10 mouse cellular contexts compared by ENCODE assay signal in genomic region chr17:46874133-46874532, GRCm38 (mm10). TPM values are rescaled to one million over a fixed set of nuclear protein-coding genes. Genes with fewer than 3 reads are reported as not detected.
DNase-seq lines count a peak whose midpoint lies in the region; ATAC-seq and TF ChIP-seq lines count a peak whose summit lies in the region.
"Had no signal": no experiment of that assay in that cellular context is flagged by ENCODE, and none has a peak within 500 bp of the region (broad histone marks: within the 10 kb centered on the region; RNA-seq: fewer than 3 reads in every experiment).

No protein-coding gene starts in this region.

- H3K4me2 ChIP-seq in heart, embryonic 12.5 days: peak overlapping the region; percentile 47
- H3K4me2 ChIP-seq in hindbrain, postnatal 0 days (ENCODE audit: low read depth, low read length): no peak overlapping the region

- peaks cover 29% of the 10 kb centered on the region for H3K4me1 ChIP-seq in heart, embryonic 12.5 days (replicated peaks)
- H3K4me1 ChIP-seq in hindbrain, postnatal 0 days (ENCODE audit: insufficient read depth, low read length): no peaks in the 10 kb centered on the region

- TF ChIP-seq CTCF in layer of hippocampus, adult 2 months (conservative IDR thresholded peaks at IDR 0.05): no peak
- no peak for TF ChIP-seq CTCF in Patski (IDR thresholded peaks at IDR 0.05)
- no peak for TF ChIP-seq CTCF in hindbrain, postnatal 0 days (IDR thresholded peaks at IDR 0.05; ENCODE audit: low read depth)

- H3K27ac ChIP-seq in layer of hippocampus, adult 2 months: peak overlapping the region; percentile 3; the same call in 1 of the 2 replicates
- peak overlapping the region; percentile 64 for H3K27ac ChIP-seq in heart, embryonic 12.5 days (ENCODE audit: poor library complexity, severe bottlenecking)
- H3K27ac ChIP-seq in hindbrain, postnatal 0 days: no peak overlapping the region

- no peaks in the 10 kb centered on the region for H3K27me3 ChIP-seq in Patski
- no peaks in the 10 kb centered on the region for H3K27me3 ChIP-seq in heart, embryonic 12.5 days (replicated peaks)
- no peaks in the 10 kb centered on the region for H3K27me3 ChIP-seq in hindbrain, postnatal 0 days (ENCODE audit: insufficient read depth, low read length)

- peak; percentile 77 for ATAC-seq in Patski
- peak; percentile 74 for ATAC-seq in heart, embryonic 12.5 days (ENCODE audit: insufficient number of reproducible peaks, low FRiP score)
- no peak for ATAC-seq in hindbrain, postnatal 0 days

- no peaks in the 10 kb centered on the region; the same call in 1 of the 2 replicates for H3K9me3 ChIP-seq in heart, embryonic 12.5 days (replicated peaks)
- H3K9me3 ChIP-seq in hindbrain, postnatal 0 days (ENCODE audit: low read length): no peaks in the 10 kb centered on the region
- H3K9me3 ChIP-seq: G1E had no signal

- WGBS in heart, embryonic 12.5 days: 5% methylated on average over 10 of the region's 10 CpGs
- 48% methylated on average over 10 of the region's 10 CpGs for WGBS in hindbrain, postnatal 0 days

- POLR2A ChIA-PET in Patski (lab: Charles Lee): no interaction called here

- CTCF ChIA-PET in Patski (lab: Charles Lee): no interaction called here

- H3K9ac ChIP-seq in heart, embryonic 12.5 days: no peak overlapping the region
- H3K9ac ChIP-seq in hindbrain, postnatal 0 days (replicated peaks; ENCODE audit: low read length): no peak overlapping the region

- in situ Hi-C loops in Patski (cut with MboI; ENCODE audit: low pct_unique_long_range_greater_than_20kb): no loop called here

- DNase-seq in layer of hippocampus, adult 2 months (ENCODE audit: low spot score in 2 of 2): peak in 1 of 2 experiments; percentile 58
- no peak for DNase-seq in layer of hippocampus, postnatal 10 days (ENCODE audit: low spot score in 2 of 2)
- DNase-seq in Patski (ENCODE audit: low read depth, low spot score): peak; percentile 65
- peak; percentile 60 to 72 for DNase-seq in kidney, postnatal 36 days
- DNase-seq in cerebellum, postnatal 25 days: no peak
- DNase-seq in hindbrain, postnatal 0 days (ENCODE audit: low spot score): no peak
- DNase-seq in thymus, postnatal 0 days (ENCODE audit: low spot score): no peak

- H3K4me3 ChIP-seq in layer of hippocampus, adult 2 months: no peak overlapping the region
- no peak overlapping the region for H3K4me3 ChIP-seq in heart, embryonic 12.5 days
- no peak overlapping the region for H3K4me3 ChIP-seq in hindbrain, postnatal 0 days (ENCODE audit: low read length)

- no peaks in the 10 kb centered on the region for H3K36me3 ChIP-seq in heart, embryonic 12.5 days
- no peaks in the 10 kb centered on the region for H3K36me3 ChIP-seq in hindbrain, postnatal 0 days (ENCODE audit: insufficient read depth, low read length)

RNA-seq across cellular contexts. Expression of gene Bicral, which starts 15.9 kb away (rescaled TPM):
- 10 to 100 TPM; 56.1 to 61.3 TPM for total RNA-seq in layer of hippocampus, adult 2 months (2021)
- 10 to 100 TPM; 29.7 to 32.8 TPM for total RNA-seq in layer of hippocampus, postnatal 10 days (2021)
- polyA plus RNA-seq in Patski (2021): 16.4 TPM
- 4.0 and 5.7 TPM in 2 replicates for polyA plus RNA-seq in heart, embryonic 12.5 days (2016; fragmentation: Nextera tagmentation; extraction: Ambion mirVana)
- total RNA-seq in hindbrain, postnatal 0 days (2014; rRNA removed): 22.9 and 23.1 TPM in 2 replicates
- polyA plus RNA-seq in hindbrain, postnatal 0 days (2015; fragmentation: Nextera tagmentation; extraction: Ambion mirVana): 5.1 and 5.2 TPM in 2 replicates
- 4.5 and 5.6 TPM in 2 replicates for polyA plus RNA-seq in thymus, postnatal 0 days (2015; fragmentation: Nextera tagmentation; extraction: Ambion mirVana)

RNA-seq across cellular contexts. Expression of gene Tbcc, which starts 16.4 kb away (rescaled TPM):
- 10 to 100 TPM; 27.3 to 36.3 TPM for total RNA-seq in layer of hippocampus, adult 2 months (2021)
- 10 to 100 TPM; 39.0 to 47.5 TPM for total RNA-seq in layer of hippocampus, postnatal 10 days (2021)
- 36.4 TPM for polyA plus RNA-seq in Patski (2021)
- 52.4 and 55.1 TPM in 2 replicates for polyA plus RNA-seq in heart, embryonic 12.5 days (2016; fragmentation: Nextera tagmentation; extraction: Ambion mirVana)
- total RNA-seq in hindbrain, postnatal 0 days (2014; rRNA removed): 41.8 and 61.5 TPM in 2 replicates
- polyA plus RNA-seq in hindbrain, postnatal 0 days (2015; fragmentation: Nextera tagmentation; extraction: Ambion mirVana): 50.7 and 54.5 TPM in 2 replicates
- polyA plus RNA-seq in thymus, postnatal 0 days (2015; fragmentation: Nextera tagmentation; extraction: Ambion mirVana): 54.1 and 60.3 TPM in 2 replicates

RNA-seq across cellular contexts. Expression of gene Prph2, which starts 36.1 kb away (rescaled TPM):
- total RNA-seq in layer of hippocampus, adult 2 months (2021): not detected
- under 1 TPM in 1 of 2 experiments, not detected in 1; 0.14 TPM for total RNA-seq in layer of hippocampus, postnatal 10 days (2021)
- polyA plus RNA-seq in Patski (2021): not detected
- not detected in 2 replicates for polyA plus RNA-seq in heart, embryonic 12.5 days (2016; fragmentation: Nextera tagmentation; extraction: Ambion mirVana)
- not detected in 2 replicates for total RNA-seq in hindbrain, postnatal 0 days (2014; rRNA removed)
- 0.05 TPM in 1 of 2 replicates, not detected in the other for polyA plus RNA-seq in hindbrain, postnatal 0 days (2015; fragmentation: Nextera tagmentation; extraction: Ambion mirVana)
- not detected in 2 replicates for polyA plus RNA-seq in thymus, postnatal 0 days (2015; fragmentation: Nextera tagmentation; extraction: Ambion mirVana)
- polyA plus RNA-seq: G1E; gonadal fat pad, adult 2 months had no signal

Comparison
In these comparisons a context has a peak if more than half of its experiments do, and no peak if none do; other contexts are left out.
1. DNase-seq: peak in Patski (single experiment) and kidney, postnatal 36 days (2 of 2); none in layer of hippocampus, postnatal 10 days (0 of 2), cerebellum, postnatal 25 days (0 of 2), hindbrain, postnatal 0 days (single experiment) and thymus, postnatal 0 days (single experiment).